Mouse (Mus musculus): ENCODE data around the gene Lsg1. TPM values are rescaled to one million over a fixed set of nuclear protein-coding genes. Genes with fewer than 3 reads are reported as not detected.

The Lsg1 gene
- total and polyA plus RNA-seq, 3 experiments, result 58.8 to 84.4 TPM; not detected in 1

- no peaks in the 10 kb centered on the region for H3K9me3 ChIP-seq (replicated peaks; ENCODE audit: insufficient read depth, low read length)
- H3K79me2 ChIP-seq (ENCODE audit: control insufficient read depth, insufficient read depth, low read length, poor library complexity), result no peaks in the 10 kb centered on the region
- no peaks in the 10 kb centered on the region for H3K36me3 ChIP-seq (ENCODE audit: control insufficient read depth in 1 of 2, insufficient read depth in 2 of 2, low read length in 2 of 2)
- no peak overlapping the region for H3K27ac ChIP-seq (ENCODE audit: control insufficient read depth, low read depth, low read length)
- H3K4me3 ChIP-seq (ENCODE audit: control insufficient read depth in 1 of 2, insufficient read depth in 1 of 2, low read depth in 2 of 2, low read length in 2 of 2), result no peak overlapping the region
- TF ChIP-seq TBP (IDR thresholded peaks at IDR 0.05; ENCODE audit: low read depth, low read length) (no peak), TCF12 (IDR thresholded peaks at IDR 0.05; ENCODE audit: low read depth, low read length) (no peak)
- no peaks in the 10 kb centered on the region for H3K4me1 ChIP-seq (ENCODE audit: control insufficient read depth in 1 of 2, insufficient read depth in 2 of 2, low read length in 2 of 2)
- DNase-seq (ENCODE audit: low read depth, low spot score), result no peak
- no peak overlapping the region for H3K9ac ChIP-seq (ENCODE audit: control insufficient read depth, low read depth, low read length, poor library complexity, severe bottlenecking)
- H3K27me3 ChIP-seq (ENCODE audit: control insufficient read depth in 1 of 2, insufficient read depth in 2 of 2, low read length in 2 of 2), result peaks cover 9 to 14% of the 10 kb centered on the region in 2 experiments
Observed at GRCm38 (mm10) chr16:30627586-30628337, 40.4 kb upstream of the Lsg1 start.

DNA sequence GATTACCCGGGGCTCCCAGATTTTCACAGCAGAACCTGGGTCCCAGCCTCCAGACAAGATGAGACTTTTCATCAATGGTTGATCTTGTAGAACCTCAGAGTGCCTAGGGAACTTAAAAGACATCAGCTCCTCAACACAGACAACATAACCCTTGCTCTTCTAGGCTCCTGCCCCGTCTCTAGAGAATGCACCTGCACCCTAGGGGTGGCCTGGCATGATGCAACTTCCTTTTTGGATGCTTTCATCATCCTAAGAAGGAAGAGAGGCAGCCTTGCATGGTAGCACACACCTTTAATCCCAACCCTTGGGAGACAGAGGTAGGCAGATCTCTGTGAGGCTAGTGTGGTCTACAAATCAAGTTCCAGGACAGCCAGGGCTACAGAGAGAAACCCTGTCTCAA, 37.2 kb upstream of the Lsg1 start:
- H3K36me3 ChIP-seq (ENCODE audit: control insufficient read depth in 1 of 2, insufficient read depth in 2 of 2, low read length in 2 of 2), result no peaks in the 10 kb centered on the region
- H3K4me1 ChIP-seq (ENCODE audit: control insufficient read depth in 1 of 2, insufficient read depth in 2 of 2, low read length in 2 of 2), result no peaks in the 10 kb centered on the region
- H3K27ac ChIP-seq (ENCODE audit: control insufficient read depth, low read depth, low read length), result no peak overlapping the region
- H3K9ac ChIP-seq (ENCODE audit: control insufficient read depth, low read depth, low read length, poor library complexity, severe bottlenecking), result no peak overlapping the region
- no peak for DNase-seq (ENCODE audit: low read depth, low spot score)
- peaks cover 23 to 26% of the 10 kb centered on the region in 2 experiments for H3K27me3 ChIP-seq (ENCODE audit: control insufficient read depth in 1 of 2, insufficient read depth in 2 of 2, low read length in 2 of 2)
- no peak for TF ChIP-seq ZNF384 (IDR thresholded peaks at IDR 0.05; ENCODE audit: low read depth, low read length)
- no peak for TF ChIP-seq POLR2AphosphoS2 (IDR thresholded peaks at IDR 0.05; ENCODE audit: low read length)
- no peak for TF ChIP-seq ELF1 (IDR thresholded peaks at IDR 0.05; ENCODE audit: low read depth, low read length)
- TF ChIP-seq GABPA (IDR thresholded peaks at IDR 0.05; ENCODE audit: low read depth, low read length), result no peak
- TF ChIP-seq GATA1 (IDR thresholded peaks at IDR 0.05; ENCODE audit: low read depth, low read length), result no peak
- no peak for TF ChIP-seq USF1 (IDR thresholded peaks at IDR 0.05; ENCODE audit: low read depth, low read length)
- TF ChIP-seq TCF12 (IDR thresholded peaks at IDR 0.05; ENCODE audit: low read depth, low read length), result no peak
- no peak for TF ChIP-seq TBP (IDR thresholded peaks at IDR 0.05; ENCODE audit: low read depth, low read length)
- TF ChIP-seq MAFK (IDR thresholded peaks at IDR 0.05; ENCODE audit: borderline replicate concordance, low read depth, low read length), result no peak
- TF ChIP-seq SIN3A (IDR thresholded peaks at IDR 0.05; ENCODE audit: low read length), result no peak
- TF ChIP-seq BHLHE40 (IDR thresholded peaks at IDR 0.05; ENCODE audit: borderline replicate concordance, low read depth, low read length), result no peak
- no peak for TF ChIP-seq SMC3 (IDR thresholded peaks at IDR 0.05; ENCODE audit: low read depth, low read length)
- TF ChIP-seq MXI1 (IDR thresholded peaks at IDR 0.05; ENCODE audit: low read depth, low read length), result no peak
- no peak overlapping the region for H3K4me3 ChIP-seq (ENCODE audit: control insufficient read depth in 1 of 2, insufficient read depth in 1 of 2, low read depth in 2 of 2, low read length in 2 of 2)
- H3K9me3 ChIP-seq (replicated peaks; ENCODE audit: insufficient read depth, low read length), result no peaks in the 10 kb centered on the region
- H3K79me2 ChIP-seq (ENCODE audit: control insufficient read depth, insufficient read depth, low read length, poor library complexity), result no peaks in the 10 kb centered on the region

- no peaks in the 10 kb centered on the region for H3K4me1 ChIP-seq (ENCODE audit: control insufficient read depth in 1 of 2, insufficient read depth in 2 of 2, low read length in 2 of 2)
- peaks cover 28 to 35% of the 10 kb centered on the region in 2 experiments for H3K27me3 ChIP-seq (ENCODE audit: control insufficient read depth in 1 of 2, insufficient read depth in 2 of 2, low read length in 2 of 2)
- H3K79me2 ChIP-seq (ENCODE audit: control insufficient read depth, insufficient read depth, low read length, poor library complexity), result no peaks in the 10 kb centered on the region
- no peak overlapping the region for H3K27ac ChIP-seq (ENCODE audit: control insufficient read depth, low read depth, low read length)
- no peak overlapping the region for H3K9ac ChIP-seq (ENCODE audit: control insufficient read depth, low read depth, low read length, poor library complexity, severe bottlenecking)
- no peak overlapping the region for H3K4me3 ChIP-seq (ENCODE audit: control insufficient read depth in 1 of 2, insufficient read depth in 1 of 2, low read depth in 2 of 2, low read length in 2 of 2)
- H3K9me3 ChIP-seq (replicated peaks; ENCODE audit: insufficient read depth, low read length), result no peaks in the 10 kb centered on the region
- no peaks in the 10 kb centered on the region for H3K36me3 ChIP-seq (ENCODE audit: control insufficient read depth in 1 of 2, insufficient read depth in 2 of 2, low read length in 2 of 2)
- DNase-seq (ENCODE audit: low read depth, low spot score), result no peak
- TF ChIP-seq ZNF384 (IDR thresholded peaks at IDR 0.05; ENCODE audit: low read depth, low read length), result no peak
- TF ChIP-seq MAFK (IDR thresholded peaks at IDR 0.05; ENCODE audit: borderline replicate concordance, low read depth, low read length), result no peak
- no peak for TF ChIP-seq RAD21 (IDR thresholded peaks at IDR 0.05; ENCODE audit: low read depth, low read length)
- TF ChIP-seq JUND (IDR thresholded peaks at IDR 0.05; ENCODE audit: low read depth, low read length), result no peak
- no peak for TF ChIP-seq ZC3H11A (IDR thresholded peaks at IDR 0.05; ENCODE audit: low read depth, low read length)
- TF ChIP-seq GABPA (IDR thresholded peaks at IDR 0.05; ENCODE audit: low read depth, low read length), result no peak
- TF ChIP-seq ELF1 (IDR thresholded peaks at IDR 0.05; ENCODE audit: low read depth, low read length), result no peak
- TF ChIP-seq MAZ (IDR thresholded peaks at IDR 0.05; ENCODE audit: low read depth, low read length), result no peak
- TF ChIP-seq BHLHE40 (IDR thresholded peaks at IDR 0.05; ENCODE audit: borderline replicate concordance, low read depth, low read length), result no peak
- no peak for TF ChIP-seq GATA1 (IDR thresholded peaks at IDR 0.05; ENCODE audit: low read depth, low read length)
Observed at GRCm38 (mm10) chr16:30623645-30624044, 36.3 kb upstream of the Lsg1 start.
